Mouse (Mus musculus) thymus, postnatal 4 days (tissue): ENCODE measurements around the gene Tanc1.

Source experiments
- DNase-seq: peaks from one replicate; pipeline ENCODE4 v3.0.0; 2021

The Tanc1 gene

DNA sequence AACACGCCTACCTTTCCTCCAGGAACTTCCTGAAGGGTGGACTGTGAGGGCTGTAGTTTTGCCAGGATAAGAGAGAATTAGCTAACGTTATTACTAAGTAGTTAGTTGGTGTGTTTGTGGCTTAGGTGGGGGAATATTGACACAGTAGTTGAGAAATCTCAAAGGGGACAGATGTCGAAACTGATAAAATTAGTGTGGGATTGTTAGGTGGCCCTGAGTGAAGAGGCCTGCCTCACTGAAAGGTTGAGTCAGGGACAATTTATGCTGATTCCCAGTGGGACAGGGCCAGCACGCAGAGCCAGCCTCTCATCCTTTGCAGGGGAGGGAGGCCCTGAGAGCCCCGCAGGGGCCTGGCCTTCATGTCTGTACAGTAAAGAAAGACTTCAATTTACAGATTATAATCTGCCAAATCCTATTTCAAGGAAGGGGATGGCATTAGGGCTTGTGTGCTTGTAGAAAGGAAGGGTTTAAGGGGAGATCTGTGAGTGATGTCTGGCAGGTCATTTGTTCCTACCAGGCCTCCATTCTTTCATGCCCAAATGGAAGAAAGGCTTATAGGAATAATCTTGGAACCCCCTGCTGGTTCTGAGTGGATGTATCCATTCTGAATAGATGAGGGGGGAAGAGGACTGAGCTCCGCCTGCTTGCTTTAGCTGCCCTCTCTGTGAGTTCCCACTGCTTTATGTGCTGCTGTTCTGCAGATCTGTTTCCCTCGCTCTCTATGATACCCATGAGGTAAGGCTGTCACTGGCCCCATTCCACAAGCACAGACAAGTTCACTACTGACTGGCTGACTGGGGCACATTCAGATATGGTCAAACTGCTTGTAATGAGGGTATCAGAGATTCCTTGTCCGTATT, 41.7 kb downstream of the Tanc1 start:
- no peak for DNase-seq

DNA sequence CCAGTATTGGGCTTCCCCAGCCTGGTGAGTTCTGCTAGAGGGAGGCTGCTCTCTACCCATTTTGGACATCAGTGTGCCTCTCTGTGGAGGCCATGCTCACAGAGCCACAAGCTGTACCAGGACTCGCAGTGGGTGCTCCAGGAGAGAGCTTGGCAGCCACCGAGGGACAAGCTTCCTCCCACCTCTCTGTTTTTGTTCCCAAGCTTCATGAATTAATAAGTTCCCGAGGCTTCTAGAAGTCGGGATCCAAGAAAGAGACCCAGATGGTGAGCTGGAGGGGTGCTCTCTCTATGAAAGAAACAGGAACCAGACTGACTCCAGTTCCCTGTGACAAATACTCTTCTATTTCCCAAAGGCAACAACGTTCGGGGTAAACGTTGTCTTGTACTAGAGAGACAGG, 43.6 kb downstream of the Tanc1 start:
- no peak for DNase-seq

DNA sequence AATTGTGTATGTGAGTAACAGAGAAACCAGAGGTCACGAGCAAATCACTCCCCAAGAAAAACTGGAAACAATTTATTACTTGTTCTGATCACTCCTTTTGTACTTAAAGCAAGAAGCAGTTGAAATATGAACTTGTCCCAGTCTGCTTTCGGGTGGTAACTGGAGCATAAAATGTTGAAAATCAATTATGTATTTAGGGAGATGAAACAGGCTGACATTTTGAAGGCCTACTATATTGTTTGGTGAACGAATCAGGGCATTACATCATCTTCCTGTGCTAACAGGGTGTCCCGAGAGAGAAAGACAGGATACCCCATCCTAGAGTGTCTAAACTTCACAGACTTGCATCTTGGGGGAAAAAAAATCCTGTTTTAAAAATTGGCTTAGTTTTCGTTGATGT, 44.8 kb downstream of the Tanc1 start:
- DNase-seq = no peak

DNA sequence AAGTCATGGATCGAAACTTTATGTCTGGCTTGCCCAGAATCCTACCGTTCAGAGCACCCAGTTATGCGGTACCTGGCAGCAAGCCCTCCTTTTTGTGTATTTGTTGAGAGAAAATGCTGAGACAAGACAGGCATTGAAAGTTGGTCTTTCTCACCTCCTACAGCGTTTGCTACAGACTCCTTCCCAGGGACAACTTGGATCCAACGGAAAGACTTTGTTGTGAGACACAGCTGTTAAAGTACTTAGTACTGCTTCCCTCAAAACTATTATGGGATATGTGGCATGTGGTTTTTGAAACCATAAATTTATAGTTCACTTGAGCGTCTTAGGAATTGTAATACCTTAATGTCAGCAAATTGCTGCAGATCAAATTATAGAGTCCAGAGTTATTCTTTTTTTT, 47.8 kb downstream of the Tanc1 start:
- DNase-seq = no peak

DNA sequence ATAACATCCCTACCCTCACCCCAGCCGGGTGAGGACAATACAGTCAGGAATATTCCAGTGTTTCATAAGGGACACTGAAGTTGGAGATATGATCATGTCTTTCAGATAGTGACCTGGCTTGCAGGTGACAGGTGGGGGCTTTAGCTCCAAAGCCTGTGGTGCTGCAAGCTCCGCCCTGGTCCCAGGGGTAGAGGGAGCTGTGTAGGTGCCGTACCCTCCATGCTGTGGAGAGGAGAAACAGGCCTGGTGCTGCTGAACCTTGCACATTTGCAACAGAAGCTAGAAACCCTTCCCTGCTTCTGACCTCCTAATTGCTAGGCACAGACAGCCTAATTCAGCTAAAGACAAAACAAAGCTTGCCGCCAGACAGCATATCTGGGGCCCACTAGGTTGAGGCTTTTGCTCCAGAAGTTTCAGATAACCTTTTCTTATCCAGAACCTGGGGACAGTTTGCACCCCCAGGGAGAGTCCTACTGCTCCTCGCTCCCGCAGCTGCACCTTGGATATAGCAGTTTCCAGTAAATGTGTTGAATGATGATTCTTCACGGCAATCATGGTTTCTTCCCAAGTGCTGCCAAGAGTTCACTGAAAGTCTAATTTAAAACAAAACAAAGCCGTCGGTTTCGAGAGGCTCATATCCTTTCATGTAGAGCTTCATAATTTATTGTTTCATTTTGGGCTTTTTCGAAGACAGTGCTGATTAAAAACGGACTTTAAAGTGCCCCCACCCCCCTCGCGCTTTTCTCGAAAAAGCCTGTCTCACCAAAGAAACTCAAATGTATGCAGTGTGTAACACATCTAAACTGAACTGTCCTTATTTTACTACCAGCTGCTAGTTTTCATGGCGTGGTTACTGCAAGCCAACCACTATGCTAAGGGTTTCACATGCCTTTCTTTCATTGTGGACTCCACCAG, 49.3 kb downstream of the Tanc1 start:
- no peak for DNase-seq

DNA sequence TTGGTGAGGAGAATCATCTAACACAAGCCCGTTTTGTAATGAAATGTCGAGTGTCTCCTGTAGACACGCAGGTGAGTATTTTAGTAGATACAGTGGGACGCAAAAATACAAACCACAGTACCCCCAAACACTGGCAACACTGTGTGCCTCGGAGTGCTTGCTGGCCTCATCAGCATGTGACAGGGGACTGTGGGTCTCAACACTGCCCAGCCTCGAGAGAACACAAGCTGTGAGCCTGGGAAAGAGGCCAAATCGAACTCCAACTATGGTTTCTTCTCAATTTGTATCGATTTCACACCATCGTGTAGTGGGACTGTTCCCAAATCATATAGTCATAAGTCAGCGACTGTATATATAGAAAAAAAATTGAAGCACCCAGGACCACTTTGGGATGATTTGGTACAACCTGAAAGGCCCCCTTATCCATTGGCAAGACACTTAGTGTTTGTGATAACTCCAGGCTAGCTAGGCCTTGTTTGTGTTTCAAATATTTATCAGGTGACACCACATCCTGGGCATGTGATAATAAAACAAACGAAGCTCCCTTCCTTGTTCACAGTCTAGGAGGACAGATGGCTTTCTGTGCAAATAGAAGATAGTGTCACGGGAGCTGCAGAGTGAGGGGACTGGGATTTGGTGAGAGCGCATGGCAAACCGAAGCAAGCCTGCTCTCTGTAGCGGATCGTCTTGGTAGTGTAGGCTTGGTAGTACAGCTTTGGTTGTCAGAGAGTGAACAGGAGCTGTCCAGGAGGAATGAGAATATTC, 53.1 kb downstream of the Tanc1 start:
- DNase-seq = no peak

DNA sequence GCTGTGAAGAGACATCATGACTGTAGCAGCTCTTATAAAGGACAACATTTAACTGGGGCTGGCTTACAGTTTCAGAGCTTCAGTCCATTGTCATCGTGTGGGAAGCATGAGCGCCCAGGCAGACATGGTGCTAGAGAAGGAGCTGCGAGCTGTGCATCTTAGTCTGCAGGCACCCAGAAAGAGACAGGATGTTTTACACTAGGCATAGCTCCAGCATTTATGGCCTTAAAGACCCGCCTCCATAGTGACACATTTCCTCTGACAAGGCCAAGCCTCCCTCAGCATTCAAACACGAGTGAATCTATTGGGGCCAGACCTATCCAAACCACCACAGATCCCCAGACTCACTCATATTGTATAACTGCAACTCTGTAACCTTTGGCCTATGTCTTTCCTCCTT, 54.7 kb downstream of the Tanc1 start:
- no peak for DNase-seq

DNA sequence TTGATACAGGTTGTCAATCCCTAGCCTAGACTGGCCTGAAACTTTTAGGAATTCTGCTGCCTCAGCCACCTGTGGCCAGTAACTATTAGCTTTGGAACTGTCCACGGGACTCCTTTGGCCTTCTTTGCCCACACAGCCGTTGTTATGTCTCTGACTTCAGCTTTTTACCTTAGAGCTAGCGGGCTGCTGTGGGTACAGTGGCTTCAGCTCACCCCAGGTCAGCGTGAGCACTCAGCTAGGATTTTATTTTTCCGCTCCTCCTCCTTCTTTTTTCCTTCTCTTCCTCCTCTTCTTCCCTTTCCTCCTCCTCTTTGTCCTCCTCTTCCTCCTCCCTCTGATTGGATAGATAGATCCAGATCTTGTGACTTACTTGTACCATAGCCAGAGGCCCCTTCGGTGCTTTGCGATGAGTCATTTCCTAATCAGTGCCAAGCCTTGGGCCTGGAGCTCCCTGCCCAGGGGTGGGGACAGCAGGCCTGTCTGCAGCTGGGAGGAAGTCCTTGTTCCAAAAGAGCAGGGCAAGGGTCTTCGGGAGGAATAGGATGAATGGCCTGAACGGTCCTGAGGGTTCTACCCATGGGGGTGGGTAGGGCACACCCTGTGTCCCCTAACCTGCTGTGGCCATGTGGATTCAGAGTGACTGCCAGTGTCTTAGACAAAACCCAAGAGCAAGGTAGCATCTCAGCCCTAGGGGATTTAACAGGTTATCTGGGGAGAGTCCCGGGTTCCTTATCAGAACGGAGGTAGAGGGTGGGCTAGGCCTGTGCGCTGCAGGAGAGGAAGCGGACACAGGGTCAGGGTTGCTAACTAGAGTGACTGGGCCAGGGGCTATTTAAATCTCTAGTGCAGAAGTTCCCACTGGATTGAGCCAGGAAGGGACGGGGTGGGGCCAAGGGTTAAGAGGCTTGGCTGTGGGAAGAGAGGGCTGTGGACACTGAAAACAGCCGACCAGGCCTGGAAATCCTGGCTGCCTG, 58.5 kb downstream of the Tanc1 start:
- DNase-seq = no peak

DNA sequence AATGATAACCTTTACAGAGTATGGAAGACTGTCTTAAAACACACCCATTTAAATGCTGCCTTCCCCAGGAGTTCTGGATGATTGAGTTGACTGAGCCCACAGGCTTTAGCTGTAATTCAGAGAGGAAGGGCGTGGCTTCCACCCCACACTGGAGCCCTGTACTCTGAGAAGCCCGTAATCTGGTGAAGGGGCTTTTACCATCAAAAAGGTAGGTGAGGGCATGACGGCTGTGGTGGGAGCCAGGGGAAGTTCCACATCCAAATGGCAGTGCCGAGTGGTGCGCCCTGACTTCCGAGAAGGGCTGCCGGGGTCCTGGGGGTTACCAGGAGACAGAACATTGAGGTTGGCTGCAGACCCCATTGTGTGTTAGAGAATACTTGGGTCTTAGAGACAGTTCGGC, 59.8 kb downstream of the Tanc1 start:
- DNase-seq = no peak

DNA sequence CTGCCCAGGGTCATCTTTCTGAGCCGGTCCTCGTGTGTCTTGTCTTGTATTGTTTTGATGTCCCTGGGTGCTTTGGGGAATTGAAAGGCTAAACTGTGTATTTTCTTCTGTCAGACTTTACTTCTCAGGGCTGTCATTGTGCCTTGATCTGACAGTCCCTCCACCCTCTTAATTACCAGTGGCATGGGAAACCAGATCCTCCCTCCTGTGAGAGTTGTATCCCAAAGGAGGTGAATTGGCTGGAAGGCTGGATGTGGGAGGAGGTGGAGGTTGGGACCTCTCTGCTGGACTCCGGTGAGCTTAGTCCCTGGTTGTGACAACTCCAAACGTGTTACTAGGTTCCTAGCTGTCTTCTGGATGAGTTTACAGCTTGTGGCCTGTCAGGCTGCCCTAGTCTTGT, 60.2 kb downstream of the Tanc1 start:
- DNase-seq = no peak

DNA sequence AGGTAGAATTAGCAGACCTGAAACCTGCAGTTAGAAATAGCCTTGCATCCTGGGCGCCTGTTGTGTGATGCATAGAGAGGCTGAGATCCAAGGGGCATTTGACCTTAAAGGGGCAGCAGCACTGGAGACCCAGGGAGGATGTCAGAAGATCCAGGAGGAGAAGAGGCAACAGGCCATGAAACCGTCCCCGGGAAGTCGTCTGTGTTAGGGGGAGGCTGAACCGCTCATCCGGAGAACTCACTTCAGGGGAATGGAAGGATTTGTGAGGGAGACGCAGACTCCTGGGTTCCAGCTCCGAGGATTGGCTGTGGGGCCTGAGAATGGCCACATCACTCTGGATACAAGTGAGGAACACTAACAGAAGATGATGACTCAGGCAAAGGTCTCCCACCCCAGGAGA, 60.8 kb downstream of the Tanc1 start:
- no peak for DNase-seq

DNA sequence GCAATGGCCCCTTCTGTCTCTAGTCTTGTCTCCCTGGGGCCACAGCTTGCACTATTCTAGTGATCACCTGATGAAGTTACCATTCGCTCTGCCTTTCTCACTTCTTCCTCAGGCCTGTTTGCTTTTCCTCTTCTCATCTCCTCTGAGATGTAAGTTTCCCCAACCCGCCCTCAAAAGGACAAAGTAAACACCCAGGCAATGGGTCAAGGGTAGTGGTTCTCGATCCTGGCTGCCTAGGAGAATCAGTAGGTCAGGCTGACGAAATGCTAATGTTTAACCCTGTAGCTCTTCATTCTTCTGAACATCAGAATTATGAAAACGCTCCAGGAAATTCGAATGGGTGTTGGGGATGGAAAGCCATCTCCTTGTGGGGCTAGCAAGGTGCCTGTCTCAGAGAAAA, 61.5 kb downstream of the Tanc1 start:
- DNase-seq = no peak

DNA sequence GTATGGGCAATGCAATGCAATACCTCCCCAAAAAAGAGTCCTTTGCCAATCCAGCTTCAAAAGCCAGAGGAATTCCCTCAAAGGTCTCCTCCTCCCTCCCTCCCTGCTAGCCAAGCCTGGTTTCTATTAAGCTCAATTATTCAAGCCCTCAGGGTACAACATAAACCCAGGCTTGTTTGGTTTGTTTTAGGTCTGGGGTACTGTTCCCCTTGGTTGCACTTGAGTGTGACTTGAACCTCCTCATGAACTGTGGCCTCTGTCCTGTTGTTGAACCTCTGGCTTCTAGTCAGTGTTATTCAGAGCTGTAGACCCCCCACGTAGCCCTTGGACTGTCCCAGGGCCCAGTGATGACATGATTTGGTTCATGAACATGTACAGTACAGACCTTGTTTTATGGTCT, 62.0 kb downstream of the Tanc1 start:
- DNase-seq = no peak

DNA sequence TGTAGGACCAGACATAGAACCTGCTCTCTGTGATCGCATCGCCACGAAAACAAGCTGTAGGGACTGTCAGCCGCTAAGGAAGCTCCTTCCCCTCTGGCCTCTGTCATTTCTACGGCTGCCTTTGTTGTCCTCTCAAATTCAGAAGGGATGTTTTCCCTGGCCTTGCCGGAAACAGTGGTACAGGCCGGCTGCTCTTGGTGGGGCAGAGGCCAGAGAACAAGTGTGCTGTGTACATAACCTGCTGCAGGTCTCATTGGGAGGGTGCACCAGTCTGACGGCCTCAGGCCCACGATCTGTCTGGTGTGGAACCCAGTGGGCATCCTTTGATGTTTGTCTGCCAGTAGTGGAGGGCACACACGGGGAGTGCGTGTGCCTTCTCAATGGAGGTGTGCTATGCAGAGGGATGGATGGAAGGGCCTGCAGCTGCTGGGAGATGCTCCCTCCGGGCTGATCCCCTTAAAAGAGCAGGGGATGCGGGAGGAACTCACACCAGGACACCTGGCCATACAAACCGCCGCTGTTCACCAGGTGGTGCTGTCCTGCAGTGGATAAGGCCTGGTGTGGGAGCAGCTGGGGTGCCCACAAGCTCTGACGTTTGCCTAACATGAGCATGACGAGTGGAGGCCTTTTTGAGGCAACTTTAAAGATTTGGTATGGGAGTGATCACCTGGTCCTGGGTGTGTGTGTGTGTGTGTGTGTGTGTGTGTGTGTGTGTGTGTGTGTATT, 63.6 kb downstream of the Tanc1 start:
- DNase-seq = no peak

DNA sequence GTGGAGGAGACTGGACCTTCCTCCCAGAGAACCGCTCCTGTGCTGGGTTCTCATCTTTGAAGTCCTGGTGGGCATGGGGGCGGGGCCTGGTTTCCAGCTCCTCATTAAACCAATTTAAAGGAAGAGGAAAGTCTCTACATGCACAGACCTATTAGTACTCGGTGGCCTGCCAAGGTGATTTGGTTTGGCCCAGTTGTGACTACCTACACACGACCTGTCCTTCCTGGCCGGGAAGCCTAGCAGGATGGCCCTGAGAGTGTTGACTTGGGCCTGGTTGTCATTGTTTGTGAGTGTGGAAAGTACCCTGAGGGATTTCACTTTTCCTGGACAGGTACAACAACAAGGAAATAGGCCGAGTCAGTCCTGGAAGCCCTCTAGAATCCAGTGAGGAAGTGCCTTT, 64.2 kb downstream of the Tanc1 start:
- DNase-seq = no peak

DNA sequence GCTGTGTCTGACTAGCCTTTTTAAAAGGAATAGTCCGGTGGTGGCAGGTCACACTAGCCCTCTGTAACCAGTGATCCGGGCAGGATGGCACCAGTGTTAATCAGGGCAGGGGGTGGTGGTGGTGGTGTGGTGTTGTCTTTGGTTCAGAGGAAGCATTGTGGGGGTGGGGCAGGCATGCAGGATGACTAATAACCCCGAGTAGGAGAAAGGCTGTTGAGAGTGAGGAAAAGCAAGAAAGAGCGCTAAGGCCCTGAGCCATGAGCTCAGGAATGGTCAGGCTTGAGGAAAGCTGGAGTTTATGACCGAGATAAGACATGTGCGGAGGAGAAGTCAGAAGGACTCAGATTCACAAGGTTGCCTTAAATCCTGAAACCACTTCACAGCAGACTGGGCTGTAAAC, 64.6 kb downstream of the Tanc1 start:
- DNase-seq = no peak

DNA sequence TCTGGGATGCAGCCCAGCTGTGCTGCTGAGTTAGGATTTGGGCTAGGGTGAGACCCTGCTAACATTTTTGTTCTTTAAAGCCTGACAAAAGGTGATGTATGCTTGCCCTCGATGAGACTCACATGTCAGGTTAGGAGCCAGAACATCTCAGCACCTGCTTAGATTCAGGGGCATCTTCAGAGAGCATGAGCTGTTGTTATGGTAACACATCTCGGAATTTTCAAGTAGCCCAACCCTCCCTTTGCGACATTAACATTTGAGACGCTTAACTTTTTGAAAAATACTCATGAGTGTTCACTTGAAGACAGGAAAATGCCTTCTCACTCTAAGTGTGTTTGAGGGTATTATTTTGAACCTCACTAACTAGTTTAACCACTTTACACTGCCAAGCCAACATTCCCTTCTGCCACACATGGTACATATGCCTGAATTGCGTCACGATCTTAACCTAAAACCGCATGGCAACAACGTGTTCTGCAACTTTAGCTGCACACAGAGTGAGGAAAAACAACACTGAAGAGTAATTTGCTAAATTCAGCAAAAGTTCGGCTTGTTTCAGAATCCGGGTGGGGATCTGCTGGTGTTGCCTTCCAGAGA, 67.7 kb downstream of the Tanc1 start:
- DNase-seq = no peak

DNA sequence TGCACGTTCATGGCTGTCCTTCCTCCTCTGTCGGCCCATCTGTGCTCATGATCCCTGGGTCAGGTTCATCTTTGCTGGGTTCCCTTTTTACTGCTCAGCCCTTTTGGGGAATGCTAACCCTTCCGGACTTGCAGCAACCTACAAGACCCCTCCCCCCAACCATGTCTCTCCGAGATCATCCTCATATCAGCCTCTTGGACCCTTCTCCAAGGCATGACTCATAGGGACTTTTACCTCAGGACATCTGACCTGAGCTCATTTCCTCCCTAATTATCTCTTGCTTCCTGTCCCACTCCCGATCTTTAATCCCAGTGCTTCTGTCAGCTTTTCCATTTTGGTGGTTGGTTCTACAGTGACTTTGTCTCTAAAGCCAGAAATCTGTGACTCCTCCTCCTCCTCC, 68.9 kb downstream of the Tanc1 start:
- DNase-seq = no peak

DNA sequence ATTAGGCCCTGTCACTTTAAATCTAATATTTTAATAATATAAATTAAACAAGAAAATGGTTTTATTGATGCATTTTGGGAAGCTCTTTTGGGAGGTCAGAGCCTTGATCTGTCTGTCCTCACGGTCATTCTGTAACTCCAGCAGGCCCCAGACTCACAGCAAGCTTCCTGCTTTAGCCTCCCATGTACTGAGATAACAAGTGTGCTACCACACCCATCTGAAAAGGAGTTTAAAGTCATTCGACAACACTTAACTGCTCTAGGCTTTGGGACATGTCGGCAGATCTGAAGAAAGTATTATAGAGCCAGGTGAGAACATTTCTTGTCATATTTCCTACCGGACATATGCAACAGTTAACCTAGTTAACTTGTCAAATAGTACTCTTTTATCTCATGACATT, 69.3 kb downstream of the Tanc1 start:
- DNase-seq = no peak

DNA sequence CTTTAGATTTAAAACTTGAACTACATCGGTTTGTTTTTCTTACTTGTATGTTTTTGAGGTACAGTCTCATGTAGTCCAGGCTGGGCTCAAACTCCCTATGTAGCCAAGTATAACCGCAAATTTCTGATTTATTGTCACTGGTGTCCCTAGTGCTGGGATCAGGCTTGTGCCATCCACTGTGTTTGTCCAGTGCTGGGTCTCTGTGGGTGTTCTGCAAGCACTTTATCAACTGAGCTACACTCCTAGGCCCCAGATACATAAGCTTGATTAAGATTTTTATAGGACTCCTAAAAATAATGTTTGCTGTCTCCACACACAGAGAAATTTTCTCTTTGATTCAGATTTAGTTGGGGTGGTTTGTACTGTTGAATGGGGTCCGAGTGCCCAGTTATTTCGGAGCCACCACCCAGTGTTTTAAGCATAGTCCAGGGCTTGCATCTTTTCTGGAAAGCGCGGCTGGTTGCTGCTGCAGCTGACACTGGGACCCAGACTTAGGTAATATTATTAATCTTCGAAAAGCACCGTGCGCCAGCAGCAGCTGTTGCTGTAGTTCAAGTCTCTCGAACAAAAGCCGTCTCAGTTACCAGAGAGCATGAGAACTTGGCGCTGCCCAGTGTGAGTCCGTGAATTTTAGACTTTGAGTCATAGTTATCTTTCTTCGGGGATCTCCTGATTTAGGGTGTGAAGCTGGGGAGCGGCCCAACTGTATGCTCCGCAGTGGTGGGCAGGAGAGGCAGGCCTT, 73.2 kb downstream of the Tanc1 start:
- DNase-seq = no peak
